Mouse (Mus musculus): Measurements from ENCODE around the gene Nme9. TPM values are rescaled to one million over a fixed set of nuclear protein-coding genes. Genes with fewer than 3 reads are reported as not detected.

Gene Nme9
- polyA plus RNA-seq, 1 experiment from 2014 or later = not detected

DNA sequence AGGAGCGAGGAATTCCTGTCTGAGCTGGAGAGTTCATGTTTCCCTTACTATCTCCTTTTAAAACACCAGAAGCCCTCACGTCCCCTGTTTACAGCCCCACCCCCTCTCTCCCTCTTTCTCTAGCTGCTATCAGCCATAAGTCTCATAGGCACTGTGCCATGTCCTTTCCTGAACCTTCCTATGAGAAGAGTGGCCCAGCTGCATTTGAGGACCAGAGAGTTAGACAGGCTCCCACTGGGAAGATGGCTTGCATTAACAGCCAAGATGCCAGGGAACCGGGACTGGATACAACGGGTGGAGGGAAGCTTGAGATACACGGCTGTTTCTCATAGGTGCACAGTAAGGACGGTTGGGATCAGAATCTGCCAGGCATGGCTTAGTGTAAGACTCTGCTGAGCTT, 13.6 kb downstream of the Nme9 start:
- Histone ChIP-seq H3K9me3 (ENCODE audit: low read depth, low read length) (no peaks in the 10 kb centered on the region), H3K4me2 (no peak overlapping the region), H3K27me3 (ENCODE audit: insufficient read depth, low read length) (no peaks in the 10 kb centered on the region), H3K9ac (no peak overlapping the region), H3K4me3 (ENCODE audit: low read depth, low read length) (no peak overlapping the region), H3K27ac (ENCODE audit: low read depth) (no peak overlapping the region), H3K4me1 (ENCODE audit: insufficient read depth) (no peaks in the 10 kb centered on the region), H3K36me3 (ENCODE audit: insufficient read depth) (no peaks in the 10 kb centered on the region)
- ATAC-seq (ENCODE audit: insufficient read depth) (no peak), DNase-seq (no peak)
- no peak for TF ChIP-seq CTCF (IDR thresholded peaks at IDR 0.05; ENCODE audit: low read depth)
- WGBS = 77% methylated on average over 6 of the region's 6 CpGs

DNA sequence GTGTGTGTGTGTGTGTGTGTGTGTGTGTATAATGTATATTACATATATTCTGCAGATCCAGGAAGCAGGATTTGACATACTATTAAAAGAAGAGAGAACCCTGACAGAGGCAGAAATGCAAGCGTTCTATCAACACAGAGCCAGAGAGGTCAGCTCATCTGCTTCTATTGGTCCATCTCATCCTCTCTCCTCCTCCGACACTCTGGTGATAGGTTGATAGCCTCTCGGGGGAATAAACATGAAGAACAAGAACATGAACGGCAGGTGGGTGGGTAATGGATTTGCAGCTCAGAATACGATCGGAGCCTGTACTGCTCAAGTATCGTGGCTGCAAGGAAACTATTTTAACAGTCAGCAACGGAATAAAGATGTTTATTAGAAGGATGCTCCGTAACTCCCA, 17.3 kb downstream of the Nme9 start:
- DNase-seq (no peak), ATAC-seq (ENCODE audit: insufficient read depth) (no peak)
- no peak overlapping the region for H3K27ac ChIP-seq (ENCODE audit: low read depth)
- H3K36me3 ChIP-seq (ENCODE audit: insufficient read depth) = no peaks in the 10 kb centered on the region
- H3K4me2 ChIP-seq = no peak overlapping the region
- no peaks in the 10 kb centered on the region for H3K4me1 ChIP-seq (ENCODE audit: insufficient read depth)
- 67% methylated on average over 9 of the region's 9 CpGs for WGBS
- no peaks in the 10 kb centered on the region for H3K27me3 ChIP-seq (ENCODE audit: insufficient read depth, low read length)
- no peak overlapping the region for H3K4me3 ChIP-seq (ENCODE audit: low read depth, low read length)
- TF ChIP-seq CTCF (IDR thresholded peaks at IDR 0.05; ENCODE audit: low read depth) = no peak
- no peak overlapping the region for H3K9ac ChIP-seq
- H3K9me3 ChIP-seq (ENCODE audit: low read depth, low read length) = no peaks in the 10 kb centered on the region

DNA sequence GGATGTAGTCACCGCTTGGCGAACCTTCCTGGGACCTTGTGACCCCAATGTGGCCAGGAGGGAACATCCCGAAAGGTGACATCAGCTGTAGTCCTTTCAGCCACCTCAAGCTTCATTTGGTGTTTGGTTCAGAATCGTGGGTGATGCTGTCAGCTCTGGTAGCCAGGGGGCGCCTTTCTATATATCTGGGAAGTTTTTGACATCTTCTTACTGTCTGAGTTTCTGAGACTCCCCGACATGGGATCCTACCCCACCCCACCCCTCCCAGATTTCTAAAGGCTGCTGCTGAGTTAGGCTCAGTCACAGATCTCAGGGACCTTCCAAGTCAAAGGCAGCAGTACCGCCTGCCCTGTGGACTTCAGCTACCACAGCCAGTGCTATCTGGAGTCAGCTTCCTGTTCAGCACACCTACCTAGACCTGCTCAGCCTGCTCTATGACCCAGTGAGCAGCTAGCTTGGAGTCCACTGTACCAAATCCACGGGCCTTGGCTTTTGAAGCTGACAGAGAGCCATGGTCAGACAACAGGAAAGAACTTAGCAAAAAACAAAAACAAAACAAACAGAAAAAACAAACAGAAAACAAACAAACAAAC, 18.5 kb downstream of the Nme9 start:
- no peaks in the 10 kb centered on the region for H3K36me3 ChIP-seq (ENCODE audit: insufficient read depth)
- DNase-seq (peak; percentile 16), ATAC-seq (ENCODE audit: insufficient read depth) (no peak; the same call in 1 of the 2 replicates)
- WGBS = 60% methylated on average over 8 of the region's 8 CpGs
- peak; percentile 35; the same call in 1 of the 2 replicates for TF ChIP-seq CTCF (IDR thresholded peaks at IDR 0.05; ENCODE audit: low read depth)
- no peak overlapping the region for H3K27ac ChIP-seq (ENCODE audit: low read depth)
- H3K4me3 ChIP-seq (ENCODE audit: low read depth, low read length) = no peak overlapping the region
- H3K9ac ChIP-seq = no peak overlapping the region
- H3K4me1 ChIP-seq (ENCODE audit: insufficient read depth) = no peaks in the 10 kb centered on the region
- H3K9me3 ChIP-seq (ENCODE audit: low read depth, low read length) = no peaks in the 10 kb centered on the region
- no peaks in the 10 kb centered on the region for H3K27me3 ChIP-seq (ENCODE audit: insufficient read depth, low read length)
- no peak overlapping the region for H3K4me2 ChIP-seq

DNA sequence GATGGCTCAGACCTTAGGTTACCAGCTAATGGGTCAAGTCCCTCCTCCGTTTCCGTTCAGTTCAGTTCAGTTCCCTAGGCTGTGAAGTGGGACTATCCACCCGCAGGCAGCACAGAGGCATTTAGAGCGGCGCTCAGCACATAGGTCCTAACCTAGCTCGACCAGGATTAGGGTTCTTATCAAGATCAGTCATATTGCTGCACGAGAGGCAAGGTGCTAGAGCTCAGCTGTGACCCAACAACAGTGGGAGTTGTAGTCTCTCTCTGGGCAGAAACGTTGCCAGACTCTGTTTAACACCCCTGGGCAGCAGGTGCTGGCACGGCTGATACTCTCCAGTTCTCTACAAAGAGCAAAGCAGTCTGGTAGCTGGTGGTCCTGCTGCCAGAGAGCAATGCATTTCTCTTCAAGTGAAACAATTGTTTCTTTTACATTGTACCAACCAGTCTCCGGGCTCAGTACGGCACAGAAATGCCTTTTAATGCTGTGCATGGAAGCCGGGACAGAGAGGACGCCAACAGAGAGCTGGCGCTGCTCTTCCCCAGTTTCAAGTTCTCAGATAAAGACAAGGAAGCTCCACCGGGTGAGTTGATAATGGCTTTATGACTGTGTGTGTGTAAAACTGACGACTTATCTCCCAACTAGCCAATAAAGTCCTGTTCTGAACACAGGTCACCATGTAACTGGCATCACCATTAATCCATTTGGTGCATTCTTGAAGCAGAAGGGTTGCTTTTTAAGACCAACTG, 19.2 kb downstream of the Nme9 start:
- Histone ChIP-seq H3K4me2 (no peak overlapping the region), H3K4me3 (ENCODE audit: low read depth, low read length) (no peak overlapping the region), H3K4me1 (ENCODE audit: insufficient read depth) (no peaks in the 10 kb centered on the region), H3K27me3 (ENCODE audit: insufficient read depth, low read length) (no peaks in the 10 kb centered on the region), H3K36me3 (ENCODE audit: insufficient read depth) (peaks cover 7% of the 10 kb centered on the region; the same call in 1 of the 2 replicates), H3K9me3 (ENCODE audit: low read depth, low read length) (no peaks in the 10 kb centered on the region), H3K9ac (no peak overlapping the region), H3K27ac (ENCODE audit: low read depth) (no peak overlapping the region)
- no peak for TF ChIP-seq CTCF (IDR thresholded peaks at IDR 0.05; ENCODE audit: low read depth)
- WGBS = 57% methylated on average over 16 of the region's 16 CpGs
- DNase-seq (no peak), ATAC-seq (ENCODE audit: insufficient read depth) (no peak)

DNA sequence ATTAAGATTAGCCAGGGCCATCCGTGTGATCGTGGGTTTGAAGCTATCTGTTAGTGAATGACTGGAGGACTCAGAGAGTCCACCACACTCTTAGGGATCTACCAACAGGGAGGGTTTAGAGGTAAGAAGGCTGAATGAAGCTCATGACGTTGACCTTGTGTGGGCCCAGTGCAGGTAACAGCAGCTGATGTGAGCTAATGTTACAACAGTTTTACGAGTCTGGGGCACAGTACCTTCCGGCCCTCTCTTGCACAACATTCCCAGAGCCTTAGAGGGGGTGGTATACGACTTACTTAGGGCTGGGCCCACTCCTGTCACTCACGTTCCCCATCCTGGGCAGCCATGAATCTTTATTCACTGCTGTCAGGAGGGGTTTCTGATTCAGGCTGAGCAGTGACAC, 20.1 kb downstream of the Nme9 start:
- no peaks in the 10 kb centered on the region for H3K9me3 ChIP-seq (ENCODE audit: low read depth, low read length)
- no peak overlapping the region for H3K9ac ChIP-seq
- H3K4me2 ChIP-seq = no peak overlapping the region
- H3K4me1 ChIP-seq (ENCODE audit: insufficient read depth) = no peaks in the 10 kb centered on the region
- H3K27me3 ChIP-seq (ENCODE audit: insufficient read depth, low read length) = no peaks in the 10 kb centered on the region
- DNase-seq (no peak), ATAC-seq (ENCODE audit: insufficient read depth) (no peak)
- H3K4me3 ChIP-seq (ENCODE audit: low read depth, low read length) = no peak overlapping the region
- no peak for TF ChIP-seq CTCF (IDR thresholded peaks at IDR 0.05; ENCODE audit: low read depth)
- peaks cover 14% of the 10 kb centered on the region; the same call in 1 of the 2 replicates for H3K36me3 ChIP-seq (ENCODE audit: insufficient read depth)
- no peak overlapping the region for H3K27ac ChIP-seq (ENCODE audit: low read depth)
- WGBS = 70% methylated on average over 7 of the region's 7 CpGs

DNA sequence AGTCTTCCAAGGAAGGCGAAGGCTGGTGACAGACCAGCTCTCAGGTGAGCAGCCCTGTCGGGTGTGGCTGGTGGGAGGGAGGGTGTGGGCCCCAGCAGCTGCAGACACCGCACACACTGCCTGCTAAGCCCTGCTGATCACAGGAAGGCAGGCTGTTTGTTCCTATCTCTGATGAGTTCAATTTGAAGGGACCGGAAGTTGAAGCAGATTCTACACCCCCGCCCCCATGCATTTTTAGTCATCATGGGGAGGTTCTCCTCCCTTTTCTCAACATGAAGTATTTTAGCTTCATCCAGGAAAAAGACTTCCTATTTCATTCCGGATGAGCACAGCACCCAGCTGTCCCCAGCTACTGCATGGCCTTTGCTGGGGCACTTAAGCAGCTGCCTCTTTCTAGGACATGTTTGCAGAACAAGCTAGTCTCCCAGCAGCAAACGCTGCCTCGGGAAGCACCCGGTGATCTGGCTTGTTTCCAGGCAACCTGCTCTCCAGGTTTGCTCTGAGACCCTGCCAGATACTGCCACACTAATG, 28.0 kb downstream of the Nme9 start:
- DNase-seq = peak; percentile 60
- 48% methylated on average over 9 of the region's 9 CpGs for WGBS
- Histone ChIP-seq H3K4me3 (ENCODE audit: low read depth, low read length) (no peak overlapping the region), H3K4me1 (ENCODE audit: insufficient read depth) (no peaks in the 10 kb centered on the region), H3K4me2 (no peak overlapping the region), H3K36me3 (ENCODE audit: insufficient read depth) (peaks cover 39% of the 10 kb centered on the region), H3K27ac (ENCODE audit: low read depth) (no peak overlapping the region), H3K27me3 (ENCODE audit: insufficient read depth, low read length) (no peaks in the 10 kb centered on the region), H3K9ac (no peak overlapping the region), H3K9me3 (ENCODE audit: low read depth, low read length) (no peaks in the 10 kb centered on the region)
- ATAC-seq (ENCODE audit: insufficient read depth) = peak; percentile 49; the same call in 1 of the 2 replicates
- no peak for TF ChIP-seq CTCF (IDR thresholded peaks at IDR 0.05; ENCODE audit: low read depth)

DNA sequence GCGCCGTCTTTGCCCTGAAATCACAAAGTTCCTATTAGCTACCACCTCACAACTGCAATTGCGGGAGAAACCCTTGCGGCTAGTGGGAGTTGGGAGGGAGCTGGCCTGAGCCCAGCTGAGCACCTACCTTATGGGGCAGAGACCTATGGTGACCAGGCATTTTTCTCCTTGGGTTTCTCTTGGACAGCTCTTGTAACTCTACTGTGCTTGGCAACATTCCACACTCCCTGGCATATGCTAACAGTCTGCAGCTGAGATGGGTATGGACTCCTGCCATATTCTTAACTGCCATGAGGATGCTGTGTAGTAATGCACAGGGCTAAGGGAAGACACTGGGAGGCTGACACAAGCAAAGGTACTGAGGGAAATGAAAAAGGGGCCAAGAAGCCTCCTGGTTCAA, 29.5 kb downstream of the Nme9 start:
- H3K4me1 ChIP-seq (ENCODE audit: insufficient read depth) = no peaks in the 10 kb centered on the region
- DNase-seq (no peak), ATAC-seq (ENCODE audit: insufficient read depth) (no peak)
- 86% methylated on average over 4 of the region's 4 CpGs for WGBS
- H3K36me3 ChIP-seq (ENCODE audit: insufficient read depth) = peaks cover 38% of the 10 kb centered on the region
- H3K9ac ChIP-seq = no peak overlapping the region
- H3K4me2 ChIP-seq = no peak overlapping the region
- H3K27me3 ChIP-seq (ENCODE audit: insufficient read depth, low read length) = no peaks in the 10 kb centered on the region
- H3K9me3 ChIP-seq (ENCODE audit: low read depth, low read length) = no peaks in the 10 kb centered on the region
- no peak for TF ChIP-seq CTCF (IDR thresholded peaks at IDR 0.05; ENCODE audit: low read depth)
- H3K4me3 ChIP-seq (ENCODE audit: low read depth, low read length) = no peak overlapping the region
- H3K27ac ChIP-seq (ENCODE audit: low read depth) = no peak overlapping the region
